Mouse (Mus musculus) CH12.LX (cell line): ENCODE data around the gene Chac1.

Experiments
- CHD2 ChIP-seq: IDR thresholded peaks from 2 replicates; pipeline ENCODE4 v1.6.1; 2011; ENCODE audit warnings: low read length, improper control_type of control experiment
- CTCF ChIP-seq, 2 experiments: IDR thresholded peaks in 1 of 2; conservative IDR thresholded peaks in 1 of 2; 2 replicates each; pipeline ENCODE4 v1.5.1; 2011 to 2012; ENCODE audit warnings: low read depth in 2 of 2, low read length in 2 of 2, improper control_type of control experiment in 1 of 2, inconsistent platforms in 1 of 2, mild to moderate bottlenecking in 1 of 2, moderate library complexity in 1 of 2
- EP300 ChIP-seq: IDR thresholded peaks from 2 replicates; pipeline ENCODE4 v1.6.1; 2011; ENCODE audit warnings: low read length, improper control_type of control experiment
- MAX ChIP-seq: IDR thresholded peaks from 2 replicates; pipeline ENCODE4 v1.6.1; 2011; ENCODE audit warnings: low read length, improper control_type of control experiment
- POLR2A ChIP-seq: IDR thresholded peaks from 2 replicates; pipeline ENCODE4 v1.6.1; 2011; ENCODE audit warnings: low read depth, mild to moderate bottlenecking, improper control_type of control experiment, low read length
- RAD21 ChIP-seq: IDR thresholded peaks from 2 replicates; pipeline ENCODE4 v1.6.1; 2011; ENCODE audit warnings: low read depth, mild to moderate bottlenecking, low read length, improper control_type of control experiment, moderate library complexity
- TCF12 ChIP-seq: IDR thresholded peaks from 2 replicates; pipeline ENCODE4 v1.6.1; 2014; ENCODE audit warnings: low read depth, mild to moderate bottlenecking, inconsistent platforms, low read length, improper control_type of control experiment
- UBTF ChIP-seq: IDR thresholded peaks from 2 replicates; pipeline ENCODE4 v1.6.1; 2012; ENCODE audit warnings: low read depth, mild to moderate bottlenecking, inconsistent platforms, low read length, improper control_type of control experiment, moderate library complexity
- ZC3H11A ChIP-seq: IDR thresholded peaks from 2 replicates; pipeline ENCODE4 v1.6.1; 2012; ENCODE audit warnings: low read depth, mild to moderate bottlenecking, inconsistent platforms, low read length, improper control_type of control experiment

- no peak for TF ChIP-seq POLR2A
- no peak for TF ChIP-seq EP300
- no peak for TF ChIP-seq CTCF (conservative IDR thresholded peaks at IDR 0.05 in 1 of 2, IDR thresholded peaks at IDR 0.05 in 1 of 2; ENCODE audit: low read depth in 2 of 2, low read length in 2 of 2)
- TF ChIP-seq TCF12, result no peak
- no peak for TF ChIP-seq RAD21
- no peak for TF ChIP-seq CHD2
- no peak for TF ChIP-seq UBTF
- no peak for TF ChIP-seq MAX
- TF ChIP-seq ZC3H11A, result no peak
Measured at GRCm38 (mm10) chr2:119304391-119304790, 46.6 kb upstream of the Chac1 start.
